Mouse (Mus musculus) layer of hippocampus, adult 2 months (tissue): ENCODE results near the gene Ccdc171. TPM values are rescaled to one million over a fixed set of nuclear protein-coding genes. Genes with fewer than 3 reads are reported as not detected.

Source experiments
- DNase-seq, 2 experiments: peaks; one replicate each; pipeline ENCODE4 v3.0.0; 2022; ENCODE audit warnings: low spot score in 2 of 2
- H3K27ac ChIP-seq: fragments of 200-600 bp; 2 replicates; pipeline ENCODE4 v1.8.1; 2022
- H3K4me3 ChIP-seq: fragments of 200-600 bp; 2 replicates; pipeline ENCODE4 v1.8.1; 2022; ENCODE audit warnings: mild to moderate bottlenecking
- CTCF ChIP-seq: fragments of 200-600 bp; conservative IDR thresholded peaks from 2 replicates; pipeline ENCODE4 v1.8.1; 2022; ENCODE audit warnings: antibody characterized with exemption, mild to moderate bottlenecking, moderate library complexity
- total RNA-seq, 2 experiments: library from RNA; stranded (reverse); gene quantifications; 2 replicates each; pipeline ENCODE4 v1.2.3; 2021

The Ccdc171 gene
- total RNA-seq, 2 experiments from 2014 or later: 4.1 to 5.1 TPM

GRCm38 (mm10) chr4:83798674-83799430 lies 273.5 kb downstream of the Ccdc171 start:
- DNase-seq: no peak
- H3K4me3 ChIP-seq: no peak overlapping the region

GRCm38 (mm10) chr4:83800402-83800801 lies 275.1 kb downstream of the Ccdc171 start:
- no peak overlapping the region for H3K27ac ChIP-seq
- no peak for DNase-seq
- TF ChIP-seq CTCF: no peak
- H3K4me3 ChIP-seq: no peak overlapping the region

More at GRCm38 (mm10) chr4:83798674-83799430, 273.5 kb downstream of the Ccdc171 start:
- H3K27ac ChIP-seq: no peak overlapping the region
- no peak for TF ChIP-seq CTCF

GRCm38 (mm10) chr4:83816925-83817324 lies 291.6 kb downstream of the Ccdc171 start:
- no peak for DNase-seq
- Histone ChIP-seq H3K4me3 (no peak overlapping the region), H3K27ac (no peak overlapping the region)
- no peak for TF ChIP-seq CTCF

- Histone ChIP-seq H3K27ac (no peak overlapping the region), H3K4me3 (no peak overlapping the region)
- TF ChIP-seq CTCF: no peak
- no peak for DNase-seq
These were observed 304.5 kb downstream of the Ccdc171 start for GRCm38 (mm10) chr4:83829718-83830459.

- Histone ChIP-seq H3K27ac (no peak overlapping the region), H3K4me3 (no peak overlapping the region)
- no peak for DNase-seq
- TF ChIP-seq CTCF: no peak
These were observed 305.8 kb downstream of the Ccdc171 start for GRCm38 (mm10) chr4:83830891-83831880.

- Histone ChIP-seq H3K4me3 (no peak overlapping the region), H3K27ac (no peak overlapping the region)
- TF ChIP-seq CTCF: no peak
- no peak for DNase-seq
These were observed 313.7 kb downstream of the Ccdc171 start for GRCm38 (mm10) chr4:83839077-83839476.

- no peak for DNase-seq
- no peak for TF ChIP-seq CTCF
- Histone ChIP-seq H3K4me3 (no peak overlapping the region), H3K27ac (no peak overlapping the region)
These were observed 321.0 kb downstream of the Ccdc171 start for GRCm38 (mm10) chr4:83846304-83846703.

GRCm38 (mm10) chr4:83853885-83854284 lies 328.5 kb downstream of the Ccdc171 start:
- Histone ChIP-seq H3K27ac (no peak overlapping the region), H3K4me3 (no peak overlapping the region)
- DNase-seq: no peak
- no peak for TF ChIP-seq CTCF

- H3K4me3 ChIP-seq: no peak overlapping the region
- no peak overlapping the region for H3K27ac ChIP-seq
- peak; percentile 18 to 26 for DNase-seq
- no peak for TF ChIP-seq CTCF
These were observed 336.4 kb downstream of the Ccdc171 start for GRCm38 (mm10) chr4:83861706-83862105.

GRCm38 (mm10) chr4:83862295-83862694 lies 336.9 kb downstream of the Ccdc171 start:
- no peak for TF ChIP-seq CTCF
- Histone ChIP-seq H3K4me3 (no peak overlapping the region), H3K27ac (no peak overlapping the region)
- no peak for DNase-seq

- Histone ChIP-seq H3K27ac (no peak overlapping the region), H3K4me3 (no peak overlapping the region)
- TF ChIP-seq CTCF: peak; percentile 53
- DNase-seq: no peak
These were observed 351.3 kb downstream of the Ccdc171 start for GRCm38 (mm10) chr4:83876600-83876999.

- no peak for TF ChIP-seq CTCF
- DNase-seq: peak; percentile 16 to 34
- H3K27ac ChIP-seq: no peak overlapping the region
- H3K4me3 ChIP-seq: no peak overlapping the region
These were observed 352.9 kb downstream of the Ccdc171 start for GRCm38 (mm10) chr4:83878236-83878635.

GRCm38 (mm10) chr4:83888459-83889054 lies 363.2 kb downstream of the Ccdc171 start:
- Histone ChIP-seq H3K4me3 (no peak overlapping the region), H3K27ac (no peak overlapping the region)
- no peak for DNase-seq
- no peak for TF ChIP-seq CTCF
